Mouse (Mus musculus) WW6 (cell line): Measurements from ENCODE around the gene Zfp869.
"Not testable (repeated sequence)": the region's sequence is repeated elsewhere in the genome, so short reads cannot be mapped to it uniquely, and the experiment has no call there.

Source experiments
- DNase-seq: peaks from one replicate; pipeline ENCODE4 v3.0.0-alpha.2; 2013; ENCODE audit warnings: low read depth, low spot score

The Zfp869 gene

GRCm38 (mm10) chr8:69710624-69711023 lies at the start of gene Zfp869:
Zfp869 (minus strand) TSS chr8:69710724.
- not testable (repeated sequence) for DNase-seq

DNA sequence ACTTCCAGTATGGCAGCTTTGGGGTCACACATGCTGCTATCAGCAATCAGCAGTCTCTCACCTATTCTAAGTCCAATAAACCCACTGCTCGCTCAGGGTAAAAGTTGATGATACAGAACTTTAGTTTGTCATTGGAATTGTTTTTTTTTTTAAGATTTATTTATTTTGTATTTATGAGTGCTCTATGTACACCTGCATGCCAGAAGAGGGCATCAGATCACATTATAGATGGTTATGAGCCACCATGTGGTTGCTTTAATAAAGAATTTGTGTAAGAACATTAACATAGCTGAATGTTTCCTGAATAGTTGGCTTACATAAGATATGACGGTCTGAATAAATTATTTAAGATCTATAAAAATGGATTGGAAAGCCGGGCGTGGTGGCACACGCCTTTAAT lies 47.8 kb upstream of the Zfp869 start:
- DNase-seq = no peak

DNA sequence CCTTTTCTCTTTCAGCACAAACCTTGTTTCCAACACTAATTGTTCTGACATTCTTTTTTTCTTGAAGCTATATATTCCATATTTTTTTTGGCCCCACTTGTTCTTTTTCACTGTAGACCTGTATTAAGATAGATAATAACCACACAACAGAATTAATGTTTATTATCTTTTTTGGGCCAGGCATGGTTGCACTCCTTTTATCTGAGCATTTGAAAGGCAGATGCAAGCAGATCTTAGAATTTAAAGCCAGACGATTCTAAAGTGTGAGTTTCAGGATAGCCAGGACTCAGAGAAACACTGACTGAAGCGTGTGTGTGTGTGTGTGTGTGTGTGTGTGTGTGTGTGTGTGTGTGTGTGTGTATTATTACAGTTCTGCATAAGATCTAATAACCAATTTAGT lies 41.9 kb upstream of the Zfp869 start:
- no peak for DNase-seq

DNA sequence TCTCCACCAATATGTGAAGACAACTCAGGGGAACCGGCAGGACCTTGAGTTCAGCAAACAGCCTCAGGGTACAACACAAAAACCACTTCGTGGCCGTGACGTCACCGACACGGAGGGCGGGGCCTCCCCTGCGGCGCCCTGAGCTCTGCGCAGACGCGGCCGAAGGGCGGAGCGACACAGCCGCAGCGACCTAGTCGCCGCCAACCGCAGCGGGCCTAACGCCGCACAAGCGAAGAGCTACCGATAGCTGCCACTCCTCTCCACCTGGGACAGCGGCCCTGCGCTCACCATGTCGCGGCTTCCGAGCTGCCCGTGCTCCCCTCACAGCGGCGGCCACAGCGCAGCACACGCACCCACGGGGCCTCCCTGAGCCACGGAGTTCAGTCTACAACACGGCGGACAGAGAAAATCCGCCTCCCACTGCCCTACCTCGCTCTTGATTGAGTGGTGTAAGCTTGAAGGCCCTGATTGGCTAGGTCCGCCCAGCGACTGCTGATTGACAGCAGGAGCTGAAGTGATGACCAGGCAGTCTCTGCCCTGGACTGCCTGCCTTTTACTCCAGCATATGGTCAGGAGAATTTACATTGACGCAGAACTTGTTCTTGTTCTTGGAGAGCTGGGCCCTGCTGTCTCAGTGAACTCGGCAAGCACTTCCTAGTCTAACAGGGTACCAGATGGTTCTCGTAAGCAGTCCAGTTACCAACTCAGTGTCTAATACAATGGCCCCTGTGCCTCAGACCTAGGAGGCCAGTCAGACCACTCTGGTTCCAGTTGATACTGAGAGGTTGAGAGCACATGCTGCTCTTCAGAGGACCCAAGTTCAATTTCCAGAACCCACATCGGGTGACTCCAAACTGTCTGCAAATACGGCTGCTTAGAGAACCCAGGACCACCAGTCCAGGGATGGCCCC lies 39.3 kb upstream of the Zfp869 start, which contains the start of gene Zfp963:
Zfp963 (minus strand) TSS at position 427 of the 911 bp plus-strand sequence.
- DNase-seq = peak; percentile 98

DNA sequence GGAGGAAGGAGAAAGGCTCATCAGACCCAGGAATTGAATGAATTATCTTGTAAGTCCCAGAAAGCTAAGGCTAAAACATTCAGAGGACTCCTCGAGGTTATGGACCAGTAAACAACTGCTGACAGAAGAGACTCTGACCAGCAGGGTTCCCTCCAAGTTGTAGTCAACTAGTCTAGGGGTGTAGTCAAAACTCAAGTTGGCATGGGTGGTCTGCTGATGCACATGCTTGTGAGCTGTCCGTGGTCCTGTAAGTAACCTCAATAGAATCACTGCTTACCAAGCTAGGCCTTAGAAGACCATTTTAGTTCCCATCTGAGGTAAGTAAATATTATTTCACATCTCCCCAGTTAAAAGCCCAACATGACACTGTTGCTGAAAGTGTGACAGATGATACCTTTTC lies 30.7 kb upstream of the Zfp869 start:
- DNase-seq = no peak

GRCm38 (mm10) chr8:69740763-69741162 lies 30.2 kb upstream of the Zfp869 start:
- DNase-seq = no peak

DNA sequence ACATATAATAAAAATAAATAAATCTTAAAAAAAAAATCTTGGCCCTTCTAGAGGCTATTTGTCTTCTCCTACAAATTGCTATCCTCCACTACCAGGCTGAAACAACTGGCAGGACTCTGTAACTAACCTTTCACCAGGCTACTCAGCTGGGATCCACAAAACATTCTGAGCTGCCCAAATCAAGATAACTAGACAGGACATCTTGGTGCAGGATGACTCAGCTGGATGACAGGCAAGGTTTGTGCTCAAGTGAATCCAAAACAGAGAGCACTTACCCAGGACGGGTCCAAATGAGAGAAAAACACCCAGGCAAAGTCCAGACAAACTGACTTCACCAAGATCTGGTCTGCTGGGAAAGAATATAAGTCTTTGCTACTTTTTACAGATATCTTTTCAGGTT lies 25.0 kb upstream of the Zfp869 start:
- DNase-seq = no peak

- DNase-seq = no peak
These were observed 6.7 kb upstream of the Zfp869 start for GRCm38 (mm10) chr8:69717232-69717580.

DNA sequence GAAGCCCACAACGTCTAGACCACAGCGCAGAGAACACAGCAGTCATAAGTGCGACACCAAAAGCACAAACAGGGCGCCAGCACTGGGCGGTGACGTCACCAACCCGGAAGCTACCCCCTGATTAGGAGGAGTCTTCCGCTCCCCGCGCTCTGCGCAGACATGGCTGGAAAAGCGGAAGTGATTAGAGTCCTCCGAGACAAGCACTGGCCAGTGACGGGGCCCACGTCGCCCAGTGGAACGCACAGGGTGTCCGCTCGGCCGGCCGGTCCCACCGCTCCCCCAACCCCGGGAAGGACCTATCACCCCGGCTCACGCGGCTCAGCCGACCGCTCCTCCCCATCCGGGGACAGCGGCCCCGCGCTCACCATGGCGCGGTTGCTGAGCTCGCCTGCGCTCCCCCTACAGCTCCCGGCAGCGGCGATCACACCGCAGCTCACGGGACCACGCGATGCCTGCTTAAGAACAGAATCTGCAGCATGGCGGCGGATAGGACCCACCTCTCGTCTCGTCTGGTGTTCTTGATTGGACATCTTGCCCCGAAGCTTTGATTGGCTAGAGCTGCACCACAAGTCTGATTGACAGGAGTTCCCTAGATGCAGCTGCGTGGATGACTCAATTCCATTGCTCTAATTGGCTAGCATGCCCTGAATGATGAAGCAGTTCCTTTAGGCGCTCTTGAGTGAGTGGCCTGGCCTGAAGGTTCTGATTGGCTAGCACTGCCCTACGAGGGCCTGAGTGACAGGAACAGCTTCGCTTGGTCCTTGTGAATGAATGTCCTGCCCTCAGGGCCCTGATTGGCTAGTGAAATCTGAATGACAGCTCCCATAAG lies 6.1 kb upstream of the Zfp869 start:
- DNase-seq = peak; percentile 98

DNA sequence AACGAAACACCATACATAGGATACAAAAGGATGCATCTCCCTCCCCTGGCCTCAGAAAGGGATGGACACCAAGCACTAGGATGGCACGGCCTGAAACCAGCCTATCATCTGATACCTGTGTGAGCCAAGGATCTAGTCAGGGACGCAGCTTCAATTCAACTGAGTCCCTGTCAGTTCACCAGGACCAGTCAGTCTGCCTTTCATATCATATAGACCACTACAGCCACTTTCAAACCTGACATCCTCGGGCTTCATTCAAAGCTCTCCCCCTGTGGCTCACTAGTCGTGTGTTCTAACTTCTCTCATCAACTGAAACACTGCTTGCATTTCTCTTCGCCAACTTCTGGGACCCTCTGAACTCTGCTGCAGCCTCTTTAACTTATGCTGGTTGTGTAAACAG lies 4.8 kb upstream of the Zfp869 start:
- no peak for DNase-seq

DNA sequence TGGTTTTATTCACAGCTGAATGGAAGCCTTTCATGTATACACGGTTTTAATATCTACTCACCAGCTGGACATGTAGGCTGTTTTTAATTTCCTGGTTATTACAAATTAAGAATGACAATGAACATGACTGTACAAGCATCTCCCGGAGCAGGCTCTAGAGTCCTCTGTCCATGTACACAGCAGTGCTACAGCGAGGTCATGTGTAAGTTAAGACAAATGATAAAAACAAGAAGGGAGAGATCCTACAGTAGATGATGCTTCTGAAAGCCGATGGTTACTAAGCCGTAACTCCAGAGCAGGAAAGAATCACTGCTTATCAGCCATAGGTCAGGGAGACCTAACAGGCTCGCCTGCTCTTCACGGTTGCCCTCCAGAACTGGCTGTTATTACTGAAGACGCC lies 3.0 kb upstream of the Zfp869 start:
- DNase-seq = no peak

GRCm38 (mm10) chr8:69701810-69702209 lies 8.7 kb downstream of the Zfp869 start:
- DNase-seq = peak; percentile 28

DNA sequence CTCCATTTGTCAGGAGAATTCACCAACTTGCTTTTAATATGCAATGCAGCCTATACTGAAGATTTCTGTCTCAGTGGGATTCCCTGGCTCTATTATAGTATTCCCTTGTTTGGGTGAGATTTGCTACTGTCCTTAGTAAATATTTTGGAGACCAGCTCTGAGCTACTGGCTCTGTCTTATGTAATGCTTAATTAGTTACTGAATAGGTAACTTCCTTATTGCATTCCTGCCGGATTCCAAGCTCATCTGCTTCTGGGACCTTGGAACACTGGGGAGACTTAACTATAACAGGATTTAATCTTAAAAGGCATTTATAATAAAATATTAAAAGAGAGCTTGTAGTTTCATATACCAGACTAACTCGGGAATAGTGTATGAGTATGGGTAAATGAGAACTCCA lies 45.5 kb downstream of the Zfp869 start:
- not testable (repeated sequence) for DNase-seq

- no peak for DNase-seq
These were observed 49.2 kb downstream of the Zfp869 start for GRCm38 (mm10) chr8:69661294-69661693.
